Mouse (Mus musculus) midbrain, embryonic 15.5 days (tissue): ENCODE results near the gene Brinp1. TPM values are rescaled to one million over a fixed set of nuclear protein-coding genes. Genes with fewer than 3 reads are reported as not detected.

ENCODE experiments used
- ATAC-seq: fragments of 200-750 bp; cut with Nextera tagmentation; replicated peaks from 2 replicates; pipeline ENCODE4 v1.8.0; 2017; ENCODE audit warnings: moderate TSS enrichment
- H3K27ac ChIP-seq: fragments of 300-500 bp; sonication (generic); 2 replicates; pipeline ENCODE4 v1.5.1; 2015; ENCODE audit warnings: mild to moderate bottlenecking, inconsistent platforms
- H3K27me3 ChIP-seq: fragments of 300-500 bp; sonication (generic); replicated peaks from 2 replicates; pipeline ENCODE4 v1.6.1; 2015; ENCODE audit warnings: inconsistent platforms
- H3K36me3 ChIP-seq: fragments of 300-500 bp; sonication (generic); replicated peaks from 2 replicates; pipeline ENCODE4 v1.6.1; 2015; ENCODE audit warnings: inconsistent platforms
- H3K4me1 ChIP-seq: fragments of 300-500 bp; sonication (generic); 2 replicates; pipeline ENCODE4 v1.6.1; 2015; ENCODE audit warnings: inconsistent platforms
- H3K4me2 ChIP-seq: fragments of 300-500 bp; sonication (generic); 2 replicates; pipeline ENCODE4 v1.6.1; 2015; ENCODE audit warnings: inconsistent platforms, mild to moderate bottlenecking, moderate library complexity
- H3K4me3 ChIP-seq: fragments of 300-500 bp; sonication (generic); 2 replicates; pipeline ENCODE4 v1.5.1; 2015; ENCODE audit warnings: mild to moderate bottlenecking, inconsistent platforms
- H3K9ac ChIP-seq: fragments of 300-500 bp; sonication (generic); 2 replicates; pipeline ENCODE4 v1.6.1; 2015; ENCODE audit warnings: mild to moderate bottlenecking, inconsistent platforms
- H3K9me3 ChIP-seq: fragments of 300-500 bp; sonication (generic); 2 replicates; pipeline ENCODE4 v1.6.1; 2016; ENCODE audit warnings: inconsistent platforms
- WGBS: fragments of 180-500 bp; shearing (Covaris S2); methylation state at CpG from one replicate; pipeline ENCODE4 v1.1.7; 2015; ENCODE audit warnings: mixed read lengths; 5-methylcytosine and 5-hydroxymethylcytosine counted together
- polyA plus RNA-seq: library from polyadenylated mRNA; unstranded; fragments of >200 nt; fragmentation: Nextera tagmentation; extraction: Ambion mirVana; gene quantifications from 2 replicates; pipeline ENCODE4 v1.2.1, GENCODE M21; 2015

Brinp1 gene
- polyA plus RNA-seq, 1 experiment from 2014 or later = 59.2 TPM

DNA sequence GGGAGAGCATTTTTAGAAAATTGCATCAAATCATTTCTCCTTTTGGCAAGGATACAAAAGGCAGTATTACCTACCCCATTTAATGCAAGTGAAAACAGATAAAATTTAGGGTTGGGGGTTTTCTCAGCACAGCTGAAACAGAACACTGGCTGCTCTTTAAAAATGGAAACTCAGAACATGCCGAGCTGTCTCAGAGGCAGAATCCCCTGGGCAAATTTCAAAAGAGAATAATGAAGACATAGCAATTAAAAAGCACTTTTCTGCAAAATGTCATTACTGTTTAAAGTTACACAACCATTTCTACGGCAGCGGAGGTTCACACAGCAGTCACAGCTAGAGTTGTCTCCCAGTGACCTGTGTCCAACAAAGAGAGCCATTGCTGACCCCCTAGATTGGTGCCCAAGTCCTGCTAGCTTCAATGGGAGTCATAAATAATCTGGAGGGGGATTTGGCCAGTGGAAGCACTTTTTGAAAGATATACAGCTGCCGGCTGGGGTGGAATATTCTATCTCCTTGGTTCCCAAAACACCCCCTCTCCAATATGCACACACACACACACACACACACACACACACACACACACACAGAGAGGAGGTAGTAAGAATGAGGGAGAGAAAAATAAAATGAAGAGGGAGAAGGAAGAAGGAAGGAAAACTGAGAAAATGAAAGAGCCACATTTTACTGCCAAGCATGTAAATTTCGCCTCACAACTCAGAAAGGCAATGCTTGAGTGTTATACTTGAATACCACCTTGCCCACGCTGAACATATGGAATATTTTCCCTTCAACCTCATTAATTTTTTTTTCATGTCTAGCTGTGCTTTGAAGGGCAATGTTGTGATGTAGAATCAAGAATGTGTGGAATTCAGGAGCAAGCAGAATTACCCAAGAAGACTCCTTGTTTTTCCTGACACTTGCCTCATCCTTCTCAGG, 152.0 kb downstream of the Brinp1 start:
- Histone ChIP-seq H3K9ac (no peak overlapping the region), H3K4me3 (no peak overlapping the region), H3K36me3 (no peaks in the 10 kb centered on the region), H3K27ac (no peak overlapping the region), H3K9me3 (no peaks in the 10 kb centered on the region), H3K4me2 (no peak overlapping the region), H3K27me3 (no peaks in the 10 kb centered on the region), H3K4me1 (0 out of 2 replicates have a peak, but pooled peaks cover 3% of the 10 kb centered on the region)
- ATAC-seq = no peak
- WGBS = 70% methylated on average over 6 of the region's 6 CpGs

DNA sequence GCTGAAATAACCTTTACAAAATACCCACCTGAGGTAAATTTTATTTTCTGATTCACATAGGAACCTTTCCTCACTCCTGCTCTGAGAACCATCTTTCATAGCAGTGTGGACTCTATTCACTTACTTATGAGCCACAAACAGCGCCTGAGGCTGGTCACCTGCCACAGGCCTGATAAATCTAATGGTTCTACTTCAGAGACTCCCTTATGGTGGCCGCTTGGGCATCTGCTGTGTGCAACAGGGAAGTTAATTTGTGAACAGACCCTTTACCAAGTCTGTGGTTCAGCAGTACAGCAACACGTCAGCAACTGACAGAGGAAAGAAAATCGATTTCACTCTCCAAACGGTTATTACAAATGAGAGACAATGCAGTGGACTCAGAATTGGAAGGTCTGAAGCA, 164.2 kb downstream of the Brinp1 start:
- ATAC-seq = no peak
- H3K27me3 ChIP-seq = no peaks in the 10 kb centered on the region
- WGBS = 79% methylated on average over 5 of the region's 5 CpGs
- no peaks in the 10 kb centered on the region for H3K36me3 ChIP-seq
- no peak overlapping the region for H3K27ac ChIP-seq
- H3K9me3 ChIP-seq = no peaks in the 10 kb centered on the region
- H3K4me2 ChIP-seq = no peak overlapping the region
- H3K4me3 ChIP-seq = no peak overlapping the region
- H3K4me1 ChIP-seq = no peaks in the 10 kb centered on the region
- no peak overlapping the region for H3K9ac ChIP-seq

DNA sequence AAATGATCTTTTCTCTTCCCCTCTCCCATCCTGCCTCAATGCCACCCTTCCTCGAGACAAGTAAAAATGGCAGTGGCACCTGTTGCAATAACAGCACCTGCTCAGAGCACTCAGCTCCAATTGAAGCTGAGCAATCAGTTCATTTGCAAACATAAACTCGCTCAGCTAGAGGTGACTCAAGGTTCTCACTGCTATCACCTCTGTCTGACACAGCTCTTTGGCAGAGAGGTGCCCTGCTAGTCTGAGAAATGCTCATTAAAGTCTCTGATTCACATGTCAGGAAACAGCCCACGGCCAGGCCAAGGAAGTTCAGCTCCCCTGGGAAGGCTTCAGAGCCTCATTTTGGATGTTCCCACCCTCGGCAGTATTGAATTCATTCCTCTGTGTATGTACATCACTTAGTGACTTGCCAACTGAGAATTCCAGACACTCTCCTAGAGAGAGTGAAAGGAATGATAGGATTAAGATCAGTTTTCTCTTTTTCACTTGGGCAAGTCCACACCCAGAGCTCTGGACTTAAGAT, 165.7 kb downstream of the Brinp1 start:
- ATAC-seq = no peak
- H3K4me2 ChIP-seq = no peak overlapping the region
- H3K27ac ChIP-seq = no peak overlapping the region
- no peak overlapping the region for H3K4me3 ChIP-seq
- WGBS = 56% methylated on average over 4 of the region's 4 CpGs
- H3K27me3 ChIP-seq = no peaks in the 10 kb centered on the region
- no peaks in the 10 kb centered on the region for H3K9me3 ChIP-seq
- no peaks in the 10 kb centered on the region for H3K4me1 ChIP-seq
- H3K36me3 ChIP-seq = no peaks in the 10 kb centered on the region
- H3K9ac ChIP-seq = no peak overlapping the region

DNA sequence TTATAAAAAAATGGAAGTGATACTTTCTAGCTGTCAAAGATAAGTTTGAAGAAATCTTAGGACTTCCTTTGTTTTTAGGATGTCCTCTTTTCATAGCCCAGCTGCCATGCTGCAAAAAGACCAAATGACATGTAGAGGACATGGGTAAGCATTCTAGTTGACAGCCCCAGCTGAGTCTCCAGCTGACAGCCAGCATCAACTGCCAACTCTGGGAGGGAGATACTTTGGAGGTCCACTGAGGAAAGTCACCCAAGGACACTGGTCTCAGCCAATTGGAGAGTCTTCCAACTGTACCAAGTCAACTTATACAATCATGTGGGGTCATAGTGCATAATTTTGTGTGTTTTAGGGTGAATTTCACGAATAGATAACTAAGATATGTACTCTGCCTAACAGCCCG, 166.6 kb downstream of the Brinp1 start:
- H3K9me3 ChIP-seq = no peaks in the 10 kb centered on the region
- ATAC-seq = no peak
- H3K36me3 ChIP-seq = no peaks in the 10 kb centered on the region
- H3K4me3 ChIP-seq = no peak overlapping the region
- 74% methylated on average over 2 of the region's 2 CpGs for WGBS
- H3K4me1 ChIP-seq = no peaks in the 10 kb centered on the region
- no peak overlapping the region for H3K4me2 ChIP-seq
- no peak overlapping the region for H3K9ac ChIP-seq
- no peak overlapping the region for H3K27ac ChIP-seq
- no peaks in the 10 kb centered on the region for H3K27me3 ChIP-seq

DNA sequence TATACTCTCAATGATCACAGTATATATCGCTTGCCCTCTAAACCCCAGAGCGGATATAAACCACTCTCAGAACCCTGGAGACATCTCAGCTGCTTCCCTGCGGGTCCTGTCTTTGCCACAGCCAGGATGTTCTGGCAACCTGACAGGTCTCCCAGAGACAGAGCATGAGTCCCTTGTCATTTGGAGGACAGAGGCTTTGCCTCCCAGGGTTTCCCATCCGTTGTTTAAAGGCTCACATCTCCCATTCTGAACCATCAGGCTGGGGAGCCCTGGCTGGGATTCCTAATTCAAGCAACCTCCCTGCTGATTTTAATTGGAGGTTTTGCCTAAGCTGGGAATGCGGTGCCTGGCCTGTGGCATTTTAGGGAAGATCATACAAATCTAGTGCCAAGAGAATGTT, 185.9 kb downstream of the Brinp1 start:
- 35% methylated on average over 5 of the region's 5 CpGs for WGBS
- peak overlapping the region; percentile 47; the same call in 1 of the 2 replicates for H3K27ac ChIP-seq
- peak; percentile 46 for ATAC-seq

DNA sequence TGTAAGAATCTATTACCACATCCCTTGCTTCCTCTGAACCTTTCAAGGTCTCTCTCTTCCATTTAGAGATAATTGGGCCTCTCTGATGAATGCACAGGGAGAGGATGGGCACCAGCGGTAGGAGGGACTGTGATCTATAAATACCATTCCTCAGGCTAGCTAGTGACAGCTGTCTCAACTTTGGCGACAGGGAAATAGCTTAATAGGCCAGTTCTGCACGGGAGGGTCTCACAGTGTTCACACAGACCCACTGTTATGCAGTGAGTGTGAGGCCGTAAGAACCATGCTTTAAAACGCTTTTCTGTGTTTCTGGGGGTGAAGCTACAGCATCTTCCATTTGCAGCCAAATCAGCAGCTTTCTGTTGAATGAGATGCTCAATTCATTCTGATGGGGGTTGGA, 186.8 kb downstream of the Brinp1 start:
- H3K9me3 ChIP-seq = no peaks in the 10 kb centered on the region
- WGBS = 36% methylated on average over 5 of the region's 5 CpGs

More for the DNA sequence above, 185.9 kb downstream of the Brinp1 start:
- Histone ChIP-seq H3K27me3 (no peaks in the 10 kb centered on the region), H3K4me2 (no peak overlapping the region), H3K36me3 (no peaks in the 10 kb centered on the region), H3K4me1 (peaks cover 34% of the 10 kb centered on the region), H3K9me3 (no peaks in the 10 kb centered on the region), H3K9ac (no peak overlapping the region), H3K4me3 (no peak overlapping the region)

DNA sequence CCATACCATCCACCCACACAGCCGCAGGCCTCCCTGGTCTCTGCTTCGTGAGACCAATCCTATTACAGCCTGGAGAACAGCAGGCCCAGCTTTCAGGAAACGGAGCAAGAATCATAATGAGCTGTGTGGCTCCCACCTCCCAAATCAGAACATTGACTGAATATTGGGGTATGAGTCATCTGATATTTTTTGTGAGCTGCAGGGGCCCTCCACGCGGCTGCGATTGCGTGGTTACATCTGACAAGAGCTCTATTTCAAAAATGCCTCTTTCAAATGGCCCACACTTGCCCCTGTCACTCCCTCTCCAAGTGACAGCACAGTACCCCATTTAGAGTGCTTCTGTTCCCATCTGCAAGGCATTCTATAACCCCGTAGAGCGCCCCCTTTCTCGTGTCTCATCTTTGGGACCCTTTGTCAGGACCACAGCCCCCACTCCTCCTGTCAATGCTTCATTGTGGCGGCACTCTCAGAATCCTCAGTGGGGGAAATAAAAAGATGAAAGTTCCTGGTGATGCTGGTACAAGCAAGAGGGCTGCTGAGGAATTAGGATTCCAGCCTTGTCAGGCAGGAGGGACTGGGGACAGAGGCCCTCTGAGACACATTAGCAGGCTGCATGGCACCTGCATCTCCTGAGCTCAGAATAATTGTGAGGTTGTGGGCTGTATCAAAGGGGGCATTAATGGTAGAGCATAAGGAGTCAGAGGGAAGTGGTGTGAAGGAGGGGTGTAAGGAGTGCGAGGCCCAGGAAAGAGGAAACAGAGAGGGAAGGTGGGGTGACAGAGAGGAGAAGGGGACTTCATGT, 188.2 kb downstream of the Brinp1 start:
- no peaks in the 10 kb centered on the region for H3K9me3 ChIP-seq
- H3K4me1 ChIP-seq = peaks cover 34% of the 10 kb centered on the region
- H3K36me3 ChIP-seq = no peaks in the 10 kb centered on the region
- WGBS = 36% methylated on average over 12 of the region's 12 CpGs
- peak; percentile 76 for ATAC-seq
- H3K9ac ChIP-seq = no peak overlapping the region
- no peak overlapping the region for H3K4me3 ChIP-seq
- no peaks in the 10 kb centered on the region for H3K27me3 ChIP-seq
- H3K4me2 ChIP-seq = no peak overlapping the region
- H3K27ac ChIP-seq = peak overlapping the region; percentile 51

More for the DNA sequence above, 186.8 kb downstream of the Brinp1 start:
- no peaks in the 10 kb centered on the region for H3K36me3 ChIP-seq
- no peak overlapping the region for H3K4me3 ChIP-seq
- peak overlapping the region; percentile 39; the same call in 1 of the 2 replicates for H3K27ac ChIP-seq
- peaks cover 34% of the 10 kb centered on the region for H3K4me1 ChIP-seq
- peak; percentile 53 for ATAC-seq
- H3K27me3 ChIP-seq = no peaks in the 10 kb centered on the region
- no peak overlapping the region for H3K9ac ChIP-seq
- H3K4me2 ChIP-seq = no peak overlapping the region

DNA sequence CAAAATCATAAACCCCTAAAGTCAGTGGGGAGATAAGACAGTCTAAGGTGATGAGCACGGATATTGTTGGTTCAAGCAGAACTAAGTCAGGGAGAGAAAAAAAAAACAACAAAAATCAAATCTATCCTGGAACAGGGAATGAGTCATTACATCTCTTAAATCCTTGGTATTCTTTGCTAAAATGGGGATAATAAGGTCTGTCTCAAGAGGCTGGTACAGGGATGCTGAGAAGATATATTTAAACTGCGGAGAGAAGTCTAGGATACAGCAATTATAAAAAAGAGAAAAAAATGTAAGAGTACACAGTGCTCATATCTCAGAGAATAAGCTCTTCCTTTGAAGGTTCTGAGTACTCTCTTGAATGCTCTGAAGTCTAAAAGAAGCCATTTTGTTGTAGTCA, 189.3 kb downstream of the Brinp1 start:
- H3K27me3 ChIP-seq = no peaks in the 10 kb centered on the region
- H3K9me3 ChIP-seq = no peaks in the 10 kb centered on the region
- H3K27ac ChIP-seq = peak overlapping the region; percentile 51; the same call in 1 of the 2 replicates
- peaks cover 3% of the 10 kb centered on the region; the same call in 1 of the 2 replicates for H3K36me3 ChIP-seq
- H3K4me2 ChIP-seq = no peak overlapping the region
- H3K4me3 ChIP-seq = no peak overlapping the region
- no peak for ATAC-seq
- WGBS = 89% methylated on average over 2 of the region's 2 CpGs
- peaks cover 34% of the 10 kb centered on the region for H3K4me1 ChIP-seq
- no peak overlapping the region for H3K9ac ChIP-seq

DNA sequence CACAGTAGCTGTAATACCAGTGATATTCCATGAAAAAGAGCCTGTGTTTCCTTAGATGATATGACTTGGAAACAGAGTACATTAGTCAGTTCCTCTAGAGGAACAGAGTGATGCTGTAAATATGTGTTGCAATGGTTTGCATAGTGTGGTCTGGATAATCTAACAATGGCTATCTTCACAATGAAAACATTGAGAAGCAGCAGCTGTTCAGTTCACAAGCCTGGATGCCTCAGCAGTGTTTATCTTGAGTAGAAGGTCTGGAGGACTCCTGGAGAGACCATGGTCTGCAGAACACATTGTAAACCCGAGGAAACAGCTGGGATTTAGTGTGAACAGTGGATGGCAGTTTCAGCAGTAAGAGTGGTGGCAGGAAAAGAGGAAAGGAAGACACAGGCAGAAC, 233.2 kb downstream of the Brinp1 start:
- no peak for ATAC-seq
- Histone ChIP-seq H3K4me2 (no peak overlapping the region), H3K9me3 (no peaks in the 10 kb centered on the region), H3K36me3 (no peaks in the 10 kb centered on the region), H3K27me3 (no peaks in the 10 kb centered on the region), H3K4me1 (no peaks in the 10 kb centered on the region), H3K9ac (no peak overlapping the region), H3K4me3 (no peak overlapping the region), H3K27ac (no peak overlapping the region)
- WGBS = 36% methylated on average over 1 of the region's 1 CpGs
